Mouse (Mus musculus) thymus, postnatal 4 days (tissue): ENCODE measurements around the gene Fndc4.
A peak's percentile ranks its signal among the peaks of the same experiment; 100 is the strongest.

Source experiments
- DNase-seq: peaks from one replicate; pipeline ENCODE4 v3.0.0; 2021

Fndc4 gene

DNA sequence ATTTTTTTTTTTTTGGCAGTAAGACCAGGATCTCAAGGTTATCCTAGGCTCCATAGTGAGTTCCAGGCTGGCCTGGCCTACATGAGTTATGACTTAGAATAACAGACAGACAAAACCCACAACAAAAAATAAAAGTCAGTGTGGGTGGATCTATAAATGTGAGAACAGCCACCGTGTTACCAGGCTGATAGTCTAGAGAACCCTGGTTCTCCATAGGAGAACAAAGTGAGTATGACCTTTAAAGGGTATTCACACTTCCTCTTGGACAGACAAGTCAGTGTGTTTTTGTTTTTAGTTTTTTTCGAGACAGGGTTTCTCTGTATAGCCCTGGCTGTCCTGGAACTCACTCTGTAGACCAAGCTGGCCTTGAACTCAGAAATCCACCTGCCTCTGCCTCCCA is 39.9 kb downstream of the Fndc4 start:
- DNase-seq, result no peak

DNA sequence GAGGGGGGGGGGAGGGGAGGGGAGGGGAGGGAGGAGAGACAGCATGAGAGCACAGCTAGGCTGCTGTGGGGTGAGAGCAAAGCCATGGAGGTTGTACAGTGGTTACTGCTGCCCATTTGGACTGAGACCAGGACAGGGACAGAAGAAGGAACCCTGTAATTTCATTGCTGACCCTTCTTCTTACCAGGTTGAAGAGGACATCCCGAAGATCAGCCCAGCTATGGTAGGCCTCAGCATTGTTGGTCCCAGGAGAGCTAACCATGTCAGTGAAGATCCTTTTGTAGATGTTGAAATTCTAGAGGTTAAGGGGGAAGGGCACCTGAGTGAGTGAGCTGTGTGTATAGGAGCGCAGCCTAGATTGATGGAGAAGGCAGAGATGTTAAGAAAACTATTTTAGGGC is 40.5 kb downstream of the Fndc4 start:
- DNase-seq, result no peak

DNA sequence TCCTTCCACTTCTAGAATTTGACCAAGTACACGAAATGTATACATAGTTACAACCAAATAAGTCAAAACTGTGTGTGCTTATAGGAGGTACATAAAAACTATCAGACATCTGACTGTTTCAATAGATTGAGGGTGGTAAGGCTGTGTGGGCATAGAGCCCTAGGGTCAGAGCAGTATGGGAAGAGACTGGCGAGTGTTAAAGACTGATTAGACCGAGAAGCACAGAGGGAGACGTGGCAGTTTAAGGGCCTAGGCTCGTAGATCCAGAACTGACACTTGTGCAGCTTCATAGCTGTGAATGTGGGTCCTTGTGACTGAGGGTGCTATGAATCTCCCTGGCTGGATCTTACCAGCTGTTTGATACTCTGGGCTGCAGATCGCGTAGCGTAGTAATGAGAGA is 41.0 kb downstream of the Fndc4 start:
- no peak for DNase-seq

DNA sequence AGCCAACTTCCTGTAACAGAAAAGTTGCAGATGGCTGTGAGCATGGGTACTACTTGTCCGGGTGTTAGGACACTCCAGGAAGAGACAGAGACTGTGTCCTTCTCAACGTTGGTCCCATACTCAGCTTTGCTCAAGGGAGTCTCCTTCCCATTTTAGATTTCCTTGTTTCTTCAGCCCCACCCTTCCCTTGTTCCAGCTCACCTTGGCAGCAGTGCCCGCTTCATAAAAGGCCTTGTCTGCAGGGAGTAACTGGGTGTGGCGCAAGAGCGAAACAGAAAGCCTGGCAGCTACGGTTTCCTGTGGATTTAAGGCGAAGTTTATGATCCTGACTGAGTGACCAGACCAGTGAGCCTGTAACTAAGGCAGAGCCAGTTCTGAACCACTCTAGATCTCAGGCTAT is 41.4 kb downstream of the Fndc4 start:
- no peak for DNase-seq

DNA sequence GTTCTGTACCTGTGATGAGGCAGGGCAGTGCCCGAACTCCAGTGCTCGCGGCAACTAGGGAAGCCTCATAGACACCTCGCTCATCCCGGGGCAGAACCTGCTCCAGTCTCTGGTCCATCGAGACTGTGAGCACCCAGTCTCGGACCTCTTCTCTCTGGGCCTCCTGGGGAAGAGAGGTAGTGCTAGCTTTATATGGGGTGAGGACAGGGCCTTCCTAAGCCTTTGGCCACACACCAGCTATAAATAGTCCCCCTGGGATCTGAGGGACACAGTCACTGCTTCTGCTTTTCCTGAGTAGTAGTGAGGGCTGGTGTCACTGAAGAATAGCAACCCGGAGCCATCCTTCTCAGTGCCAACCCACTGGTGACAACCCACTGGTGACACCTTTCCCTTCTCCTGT is 42.1 kb downstream of the Fndc4 start:
- DNase-seq, result no peak

DNA sequence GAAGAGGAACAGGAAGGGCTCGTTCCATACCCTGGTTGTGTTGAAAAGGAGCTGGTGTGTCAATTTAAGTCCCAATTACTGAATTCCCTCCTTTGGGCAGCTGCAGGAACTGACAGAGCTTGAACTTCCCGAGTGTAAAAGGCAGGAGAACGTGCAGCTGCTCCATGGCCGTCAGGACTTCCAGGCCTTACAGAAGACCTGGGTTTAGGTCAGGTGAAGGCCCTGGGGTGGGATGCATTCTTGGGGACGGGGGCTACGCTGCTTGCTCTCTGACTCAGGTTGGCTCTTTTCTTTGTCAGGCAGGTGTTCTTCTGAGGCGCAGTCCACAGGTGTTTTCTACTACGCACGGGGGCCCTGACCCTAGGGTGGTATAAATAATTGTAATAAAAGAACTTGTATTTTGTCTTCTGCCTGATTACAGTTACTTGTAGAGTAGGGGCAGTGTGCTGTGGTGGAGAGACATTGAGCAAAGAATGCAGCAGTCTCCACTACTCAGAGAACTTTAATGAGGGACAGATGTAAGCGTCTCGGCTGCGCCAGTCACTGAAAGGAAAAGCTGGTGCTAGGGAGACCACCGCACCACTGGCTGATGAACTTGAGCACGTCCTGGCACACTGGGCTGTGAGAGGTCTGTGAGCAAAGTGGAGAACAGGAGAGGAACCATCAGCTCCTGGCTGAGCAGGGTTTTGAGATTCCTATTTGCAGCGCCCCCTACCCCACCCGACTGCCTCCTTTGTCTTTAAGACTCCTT is 42.9 kb downstream of the Fndc4 start:
- peak; percentile 23 for DNase-seq

DNA sequence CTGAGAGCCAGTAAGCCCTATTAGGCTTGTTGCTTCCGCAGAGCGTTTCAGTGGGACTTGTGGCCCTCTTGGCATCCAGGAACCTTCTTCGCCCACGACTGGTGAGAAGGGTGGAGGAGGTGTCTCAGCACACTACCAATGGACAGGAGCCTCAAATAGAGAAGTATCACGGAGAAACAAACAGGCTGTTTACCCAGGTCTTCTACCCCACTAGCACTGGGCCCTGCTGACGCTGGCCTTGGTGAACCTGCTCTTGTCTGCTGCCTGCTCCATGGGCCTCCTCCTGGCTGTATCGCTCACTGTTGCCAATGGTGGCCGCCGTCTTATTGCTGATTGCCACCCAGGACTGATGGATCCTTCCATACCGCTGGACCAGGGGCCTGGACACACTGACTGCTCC is 43.7 kb downstream of the Fndc4 start:
- DNase-seq, result no peak

DNA sequence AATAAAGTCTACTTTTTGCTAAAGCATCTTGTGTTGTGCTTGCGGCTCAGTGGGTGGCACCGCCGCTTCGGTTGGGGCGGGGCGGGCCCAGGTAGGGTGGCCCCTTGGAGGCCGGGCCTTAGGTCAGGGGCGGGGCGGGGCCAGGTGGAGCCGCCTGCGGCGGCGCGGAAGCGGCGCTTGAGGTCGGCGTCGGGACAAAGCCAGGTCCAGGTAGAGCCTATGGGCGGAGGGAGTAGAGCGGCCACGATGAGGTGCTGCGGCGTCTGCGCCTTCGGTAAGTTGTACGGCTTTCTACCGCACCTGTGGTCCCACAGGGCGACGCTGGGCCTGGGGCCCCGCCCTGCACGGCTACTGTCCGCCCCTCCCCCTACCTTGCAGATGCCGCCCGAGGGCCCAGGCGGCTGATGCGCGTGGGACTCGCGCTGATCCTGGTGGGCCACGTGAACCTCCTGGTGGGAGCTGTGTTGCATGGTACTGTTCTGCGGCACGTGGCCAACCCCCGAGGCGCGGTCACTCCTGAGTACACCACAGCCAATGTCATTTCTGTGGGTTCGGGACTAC is 44.3 kb downstream of the Fndc4 start, which contains the start of gene Krtcap3:
Gene Krtcap3 (plus strand): TSS at position 151 of the 561 bp plus-strand sequence.
- DNase-seq, result peak; percentile 54

DNA sequence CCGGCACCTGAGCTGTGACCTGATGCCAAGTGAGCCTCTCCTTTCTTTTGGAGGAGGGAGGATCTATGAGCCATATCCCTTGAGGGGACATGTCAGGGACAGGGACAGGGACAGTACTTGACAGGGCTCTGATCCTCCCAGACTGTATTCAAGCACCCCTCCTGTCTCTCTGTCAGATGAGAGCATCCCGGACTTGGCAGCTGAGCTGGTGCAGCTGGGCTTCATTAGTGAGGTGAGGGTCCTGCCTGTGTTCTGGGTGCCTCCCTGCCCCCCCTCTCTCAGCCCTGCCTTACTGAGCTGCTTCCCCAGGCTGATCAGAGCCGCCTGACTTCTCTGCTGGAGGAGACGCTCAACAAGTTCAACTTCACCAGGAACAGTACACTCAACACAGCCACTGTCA is 45.2 kb downstream of the Fndc4 start:
- no peak for DNase-seq
